Mouse (Mus musculus): ENCODE results near the gene Tmem176b.

- TF ChIP-seq ZNF384 (IDR thresholded peaks at IDR 0.05; ENCODE audit: low read depth, low read length): no peak
- no peak for TF ChIP-seq HCFC1 (IDR thresholded peaks at IDR 0.05; ENCODE audit: borderline replicate concordance, insufficient read depth, low read length)
- no peak for TF ChIP-seq MAFK (IDR thresholded peaks at IDR 0.05; ENCODE audit: insufficient read depth, low read depth, low read length)
These were observed 31.6 kb downstream of the Tmem176b start for GRCm38 (mm10) chr6:48809494-48810219.
